Mouse (Mus musculus) liver, embryonic 14.5 days (tissue): ENCODE measurements around the gene Tmem104. TPM values are rescaled to one million over a fixed set of nuclear protein-coding genes. Genes with fewer than 3 reads are reported as not detected.

Experiments used
- ATAC-seq: fragments of 200-750 bp; cut with Nextera tagmentation; 2 replicates; pipeline ENCODE4 v1.8.0; 2017; ENCODE audit warnings: moderate number of reproducible peaks, mild to moderate bottlenecking, moderate library complexity; ENCODE audit not compliant: insufficient read depth
- DNase-seq, 3 experiments: peaks; one replicate each; pipeline ENCODE4 v3.0.0-alpha.2; 2012 to 2013; ENCODE audit warnings: low read depth in 3 of 3, low spot score in 3 of 3
- H3K27ac ChIP-seq: fragments of 300-500 bp; sonication (generic); 2 replicates; pipeline ENCODE4 v1.5.1; 2014; ENCODE audit warnings: moderate library complexity, mild to moderate bottlenecking, control low read depth, inconsistent platforms
- H3K27me3 ChIP-seq: fragments of 300-500 bp; sonication (generic); 2 replicates; pipeline ENCODE4 v1.6.1; 2014; ENCODE audit warnings: mild to moderate bottlenecking, low read length, moderate library complexity; ENCODE audit not compliant: control insufficient read depth, insufficient read depth
- H3K36me3 ChIP-seq: fragments of 300-500 bp; sonication (generic); replicated peaks from 2 replicates; pipeline ENCODE4 v1.6.1; 2014; ENCODE audit warnings: low read depth; ENCODE audit not compliant: control insufficient read depth, insufficient read depth
- H3K4me1 ChIP-seq, 2 experiments: fragments of 200-500 bp in 1 of 2; fragments of 300-500 bp in 1 of 2; sonication (generic) in 1 of 2; replicated peaks; 2 replicates each; pipeline ENCODE4 v1.6.1; 2012 to 2014; ENCODE audit warnings: antibody characterized with exemption in 1 of 2, inconsistent platforms in 1 of 2, low read length in 1 of 2; ENCODE audit not compliant: control insufficient read depth in 2 of 2, insufficient read depth in 2 of 2
- H3K4me2 ChIP-seq: fragments of 300-500 bp; sonication (generic); 2 replicates; pipeline ENCODE4 v1.6.1; 2014; ENCODE audit warnings: low read depth, mild to moderate bottlenecking, control low read depth, moderate library complexity
- H3K4me3 ChIP-seq, 2 experiments: fragments of 200-500 bp in 1 of 2; fragments of 300-500 bp in 1 of 2; sonication (generic) in 1 of 2; 2 replicates each; pipeline ENCODE4 v1.5.1; 2012 to 2014; ENCODE audit warnings: low read depth in 2 of 2, low read length in 2 of 2, mild to moderate bottlenecking in 2 of 2, control low read depth in 1 of 2, inconsistent platforms in 1 of 2, moderate library complexity in 1 of 2; ENCODE audit not compliant: insufficient read depth in 1 of 2
- H3K9ac ChIP-seq: fragments of 300-500 bp; sonication (generic); replicated peaks from 2 replicates; pipeline ENCODE4 v1.6.1; 2014; ENCODE audit warnings: mild to moderate bottlenecking, control low read depth, moderate library complexity
- H3K9me3 ChIP-seq: fragments of 300-500 bp; sonication (generic); 2 replicates; pipeline ENCODE4 v1.6.1; 2016; ENCODE audit warnings: low read length, mixed read lengths; ENCODE audit not compliant: control insufficient read depth
- CTCF ChIP-seq: IDR thresholded peaks from 2 replicates; pipeline ENCODE4 v1.5.1; 2016; ENCODE audit warnings: antibody characterized with exemption, low read depth, control low read depth
- EP300 ChIP-seq: IDR thresholded peaks from 2 replicates; pipeline ENCODE4 v1.6.1; 2016; ENCODE audit warnings: antibody characterized with exemption, low read depth
- WGBS: fragments of 180-500 bp; shearing (Covaris S2); extraction: QIAGEN DNeasy Blood & Tissue Kit; methylation state at CpG from one replicate; pipeline ENCODE4 v1.1.7; 2014; ENCODE audit not compliant: insufficient replicate concordance; 5-methylcytosine and 5-hydroxymethylcytosine counted together
- polyA plus RNA-seq, 2 experiments: library from polyadenylated mRNA; depleted of rRNA in 1 of 2; stranded (reverse) in 1 of 2; unstranded in 1 of 2; fragments of >200 nt; fragmentation: Nextera tagmentation in 1 of 2; extraction: Ambion mirVana in 1 of 2; gene quantifications; 2 replicates each; pipeline versions ENCODE4 v1.2.1 to v1.2.3; 2012 to 2014

Gene Tmem104
- polyA plus RNA-seq, 2 experiments, result 1.7 to 4.0 TPM

DNA sequence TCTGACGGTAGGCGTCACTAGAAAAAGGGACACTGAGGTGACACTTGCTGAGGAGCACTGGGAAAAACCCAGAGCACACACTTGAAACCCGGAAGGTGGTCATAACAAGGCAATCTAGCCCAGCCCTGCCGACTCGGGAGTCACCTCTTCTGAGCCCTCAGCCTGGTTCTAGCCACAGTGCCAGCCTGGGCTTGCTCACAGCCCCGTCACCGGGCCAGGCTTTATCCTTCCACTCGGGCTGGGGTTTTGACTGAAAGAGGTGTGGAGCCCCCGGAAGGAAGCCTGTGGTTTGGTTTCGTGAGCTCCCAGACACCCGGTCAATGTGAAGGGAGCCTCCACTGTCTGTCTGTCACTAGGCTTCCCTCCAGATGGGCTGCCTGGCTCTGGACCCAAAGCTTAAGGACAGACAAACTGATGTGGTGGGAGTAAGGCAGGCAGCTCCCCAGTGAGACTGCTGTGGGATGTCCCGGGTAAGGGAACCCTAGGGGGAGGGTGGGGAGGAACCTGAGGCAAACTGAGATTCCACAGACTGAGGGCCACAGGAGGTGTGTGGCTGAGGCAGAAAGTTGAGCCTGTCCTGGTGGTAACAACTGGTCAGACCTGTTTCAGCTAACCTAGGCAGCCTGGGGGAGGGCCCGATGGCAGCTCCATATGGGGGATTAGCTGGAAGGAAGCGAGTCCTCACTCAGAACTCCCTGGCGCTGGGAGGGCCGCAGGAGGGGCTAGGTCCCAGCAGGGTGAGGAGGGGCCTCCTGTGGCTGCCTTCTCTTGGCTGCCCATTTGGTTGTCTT, 13.5 kb upstream of the Tmem104 start:
- TF ChIP-seq CTCF (no peak), EP300 (no peak)
- Histone ChIP-seq H3K27ac (no peak overlapping the region), H3K9ac (no peak overlapping the region), H3K36me3 (no peaks in the 10 kb centered on the region), H3K4me1 (peaks cover 0 to 18% of the 10 kb centered on the region in 2 experiments; a peak in 2 of 4 replicates), H3K4me2 (no peak overlapping the region), H3K27me3 (no peaks in the 10 kb centered on the region), H3K9me3 (no peaks in the 10 kb centered on the region), H3K4me3 (no peak overlapping the region)
- DNase-seq (no peak), ATAC-seq (no peak)
- WGBS, result 22% methylated on average over 16 of the region's 16 CpGs

GRCm38 (mm10) chr11:115176399-115177190, 10.7 kb upstream of the Tmem104 start:
- Histone ChIP-seq H3K9me3 (no peaks in the 10 kb centered on the region), H3K4me2 (no peak overlapping the region), H3K27ac (no peak overlapping the region), H3K9ac (no peak overlapping the region), H3K4me3 (no peak overlapping the region), H3K4me1 (peaks cover 0 to 18% of the 10 kb centered on the region in 2 experiments; a peak in 2 of 4 replicates), H3K27me3 (no peaks in the 10 kb centered on the region), H3K36me3 (peaks cover 2% of the 10 kb centered on the region; the same call in 1 of the 2 replicates)
- 70% methylated on average over 24 of the region's 24 CpGs for WGBS
- TF ChIP-seq CTCF (no peak), EP300 (no peak)
- ATAC-seq, result no peak
- no peak for DNase-seq

DNA sequence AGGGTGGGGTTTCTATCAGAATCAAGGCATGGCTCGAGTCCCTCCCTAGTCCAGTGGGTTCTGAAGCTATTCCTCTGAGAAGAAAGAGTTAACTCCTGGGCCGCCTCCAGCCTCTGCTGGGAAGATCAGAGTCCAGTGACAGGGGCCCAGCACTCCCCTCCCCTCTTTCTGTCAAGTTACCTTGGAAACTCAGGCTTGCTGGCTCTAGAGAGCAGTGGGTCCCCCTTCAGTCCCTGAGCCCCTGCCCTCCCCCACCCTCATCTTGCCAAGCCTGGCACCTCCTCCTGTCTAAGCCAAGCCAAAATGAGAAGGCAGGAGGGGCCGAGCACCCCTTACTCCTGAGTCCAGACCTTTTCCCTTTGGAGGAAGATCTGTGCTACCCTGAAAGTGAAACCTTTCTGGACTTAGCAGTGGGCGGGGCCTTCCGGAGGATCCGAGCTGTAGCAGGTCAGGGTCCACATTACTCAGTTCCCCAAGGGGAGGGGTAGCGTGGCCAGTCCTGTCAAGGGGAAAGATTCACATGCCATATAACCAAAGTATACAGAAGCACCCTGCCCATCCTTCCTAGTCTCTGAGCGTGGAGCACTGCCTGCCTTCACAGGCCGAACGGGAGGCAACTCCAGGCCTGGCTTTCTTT, 9.6 kb upstream of the Tmem104 start:
- peaks cover 0 to 15% of the 10 kb centered on the region in 2 experiments; a peak in 2 of 4 replicates for H3K4me1 ChIP-seq
- ATAC-seq (peak; percentile 58; the same call in 1 of the 2 replicates), DNase-seq (no peak)
- no peak overlapping the region for H3K27ac ChIP-seq
- no peak overlapping the region for H3K4me2 ChIP-seq
- H3K27me3 ChIP-seq, result no peaks in the 10 kb centered on the region
- H3K36me3 ChIP-seq, result peaks cover 2% of the 10 kb centered on the region; the same call in 1 of the 2 replicates
- H3K4me3 ChIP-seq, result no peak overlapping the region
- 64% methylated on average over 10 of the region's 10 CpGs for WGBS
- H3K9me3 ChIP-seq, result no peaks in the 10 kb centered on the region
- no peak for TF ChIP-seq CTCF
- no peak overlapping the region for H3K9ac ChIP-seq

GRCm38 (mm10) chr11:115178766-115179165, 8.5 kb upstream of the Tmem104 start:
- Histone ChIP-seq H3K9me3 (no peaks in the 10 kb centered on the region), H3K36me3 (peaks cover 2% of the 10 kb centered on the region; the same call in 1 of the 2 replicates), H3K9ac (no peak overlapping the region), H3K4me1 (peaks cover 0 to 11% of the 10 kb centered on the region in 2 experiments; a peak in 1 of 4 replicates), H3K27ac (no peak overlapping the region), H3K4me3 (no peak overlapping the region), H3K4me2 (no peak overlapping the region), H3K27me3 (no peaks in the 10 kb centered on the region)
- DNase-seq, result no peak
- WGBS, result 68% methylated on average over 2 of the region's 2 CpGs
- no peak for TF ChIP-seq EP300
- no peak for TF ChIP-seq CTCF
- no peak for ATAC-seq
